Mouse (Mus musculus) testis, adult 2 months (tissue): ENCODE measurements around the gene B4galt1.

Experiments
- CTCF ChIP-seq: fragments of 200-500 bp; IDR thresholded peaks from 2 replicates; pipeline ENCODE4 v1.5.1; 2012; ENCODE audit warnings: low read depth, mild to moderate bottlenecking, inconsistent platforms, low read length, moderate library complexity; ENCODE audit not compliant: control insufficient read depth, insufficient read depth, insufficient replicate concordance
- POLR2A ChIP-seq: fragments of 200-500 bp; IDR thresholded peaks from 2 replicates; pipeline ENCODE4 v1.6.1; 2012; ENCODE audit warnings: low read depth, mild to moderate bottlenecking, inconsistent platforms, low read length, moderate library complexity; ENCODE audit not compliant: control insufficient read depth

GRCm38 (mm10) chr4:40889252-40889651 is 35.4 kb upstream of the B4galt1 start:
- TF ChIP-seq CTCF (no peak), POLR2A (no peak)
